Mouse (Mus musculus) layer of hippocampus, adult 18-20 months (tissue): ENCODE measurements around the gene Car15. TPM values are rescaled to one million over a fixed set of nuclear protein-coding genes. Genes with fewer than 3 reads are reported as not detected.

Experiments
- DNase-seq, 2 experiments: peaks; one replicate each; pipeline ENCODE4 v3.0.0; 2022; ENCODE audit warnings: low spot score in 2 of 2
- total RNA-seq, 2 experiments: library from RNA; stranded (reverse); gene quantifications; 2 replicates each; pipeline ENCODE4 v1.2.3; 2021

Gene Car15
- total RNA-seq, 2 experiments from 2014 or later, result 14.6 to 17.0 TPM

GRCm38 (mm10) chr16:17802839-17803674, 35.1 kb downstream of the Car15 start:
- DNase-seq, result peak in 1 of 2 experiments; percentile 45

- no peak for DNase-seq
These were observed 35.7 kb downstream of the Car15 start for GRCm38 (mm10) chr16:17802456-17802838.

GRCm38 (mm10) chr16:17801777-17802455, 36.2 kb downstream of the Car15 start:
- DNase-seq, result no peak

DNA sequence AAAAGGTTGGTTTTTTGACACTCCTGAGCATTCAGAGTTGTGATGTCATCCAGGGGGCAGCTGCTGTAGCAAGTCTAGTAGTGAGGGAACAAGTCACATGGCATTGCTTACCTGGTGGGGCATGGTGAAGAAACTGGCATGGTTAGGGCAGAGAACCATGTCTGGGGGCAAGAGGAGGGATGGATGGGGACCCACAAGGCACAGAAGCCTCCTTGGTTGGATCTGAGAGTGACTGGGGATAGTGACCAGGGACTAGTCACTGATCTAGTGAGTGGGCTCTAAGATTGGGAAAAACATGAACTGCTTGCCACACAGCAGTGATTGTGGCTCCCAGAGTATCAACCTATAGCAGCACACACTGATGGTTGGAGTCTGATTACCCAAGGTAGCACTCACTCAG, 38.6 kb downstream of the Car15 start:
- DNase-seq, result no peak

- DNase-seq, result no peak
These were observed 39.6 kb downstream of the Car15 start for GRCm38 (mm10) chr16:17798321-17799180.

- no peak for DNase-seq
These were observed 40.3 kb downstream of the Car15 start for GRCm38 (mm10) chr16:17797812-17798311.

DNA sequence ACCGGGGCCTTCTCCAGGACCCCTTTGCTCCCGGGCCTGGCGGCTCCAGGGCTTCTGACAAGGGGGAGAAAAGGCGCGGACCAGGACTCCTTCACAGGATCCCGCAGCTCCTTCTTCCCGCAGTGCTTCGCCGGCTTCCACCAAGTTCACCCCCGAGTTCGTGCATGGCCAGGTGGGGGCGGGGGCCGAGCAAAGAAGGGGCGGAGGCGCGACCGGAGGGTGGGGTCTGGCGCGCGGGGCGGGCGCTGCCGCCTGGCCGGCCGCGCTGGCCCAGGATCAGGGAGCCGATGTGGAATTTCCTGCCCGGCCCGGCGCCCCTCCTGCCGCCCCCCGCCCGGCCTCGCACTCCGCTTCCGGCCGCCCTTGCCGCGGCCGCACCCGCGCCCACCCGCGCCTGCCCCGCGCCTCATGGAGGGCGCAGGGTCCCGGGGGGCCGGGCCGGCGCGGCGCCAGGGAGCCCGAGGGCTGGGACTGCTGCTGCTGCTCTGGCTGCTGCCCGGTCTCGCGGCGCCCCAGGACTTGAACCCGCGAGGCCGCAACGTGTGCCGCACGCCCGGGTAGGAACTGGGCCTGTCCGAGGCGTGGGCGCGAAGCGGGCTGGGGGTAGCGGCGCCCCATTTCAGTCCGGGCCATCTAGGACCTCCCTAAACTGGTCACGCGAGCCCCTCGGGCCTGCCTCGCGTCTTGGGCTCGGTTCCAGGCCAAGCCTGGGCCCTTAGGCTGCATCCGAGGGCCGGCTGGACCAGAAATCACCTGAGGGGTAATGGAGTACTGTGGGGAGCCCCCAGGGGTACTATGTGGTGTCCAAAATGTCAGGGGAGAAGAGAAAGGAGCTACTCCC, 41.0 kb downstream of the Car15 start, which contains the start of gene Scarf2:
Gene Scarf2 (plus strand): TSS at position 312 of the 841 bp plus-strand sequence.
- DNase-seq, result no peak

GRCm38 (mm10) chr16:17796519-17796918, 41.6 kb downstream of the Car15 start:
- no peak for DNase-seq

- no peak for DNase-seq
These were observed 42.5 kb downstream of the Car15 start for GRCm38 (mm10) chr16:17795643-17796042.

DNA sequence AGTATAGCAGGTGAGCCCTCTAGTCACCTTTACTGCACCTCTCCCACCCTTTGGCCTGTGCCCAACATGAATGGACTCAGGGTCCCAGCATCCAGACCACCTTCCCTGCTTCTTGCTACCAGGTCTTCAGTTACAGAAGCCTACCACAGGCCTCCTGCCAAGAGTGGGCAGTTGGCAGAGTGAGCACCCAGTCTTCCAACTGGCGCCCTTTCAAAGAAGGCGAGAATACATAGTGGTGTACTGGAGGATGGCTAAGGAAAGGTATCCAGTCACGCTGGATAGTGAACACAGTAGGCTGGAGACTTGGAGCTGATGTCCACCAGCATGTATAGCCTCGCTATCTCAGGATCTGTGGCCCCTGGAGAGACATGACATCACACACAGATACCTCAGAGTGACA, 44.1 kb downstream of the Car15 start:
- no peak for DNase-seq

GRCm38 (mm10) chr16:17792728-17793127, 45.4 kb downstream of the Car15 start:
- no peak for DNase-seq

- DNase-seq, result no peak
These were observed 52.8 kb downstream of the Car15 start for GRCm38 (mm10) chr16:17785337-17785736.

Other genes with a start within 250 kb of the Car15 start
- gene Smpd4, start 219.0 kb downstream of the Car15 start, total RNA-seq, result 10 to 100 TPM; 46.4 to 49.9 TPM
- 10 to 100 TPM; 35.3 to 41.0 TPM for gene Ccdc74a, start 191.9 kb downstream of the Car15 start, total RNA-seq
- gene Med15, start 105.5 kb downstream of the Car15 start, total RNA-seq, result 10 to 100 TPM; 68.5 to 76.3 TPM
- gene Klhl22, start 78.7 kb downstream of the Car15 start, total RNA-seq, result 100 to 1,000 TPM in 1 of 2 experiments, 10 to 100 TPM in 1; 86.9 to 100 TPM
- 1 to 10 TPM; 1.5 to 2.5 TPM for gene Scarf2, start 41.1 kb downstream of the Car15 start, total RNA-seq
- 1 to 10 TPM; 2.0 to 3.3 TPM for gene B830017H08Rik, start 5.2 kb downstream of the Car15 start, total RNA-seq
- gene Gm20518, start 53.3 kb upstream of the Car15 start, total RNA-seq, result 1 to 10 TPM; 1.9 to 2.3 TPM
- not detected for gene Tssk1, start 55.9 kb upstream of the Car15 start, total RNA-seq
- gene Dgcr2, start 60.2 kb upstream of the Car15 start, total RNA-seq, result 100 to 1,000 TPM; 102 to 106 TPM
- not detected for gene Tssk2, start 60.3 kb upstream of the Car15 start, total RNA-seq
- 10 to 100 TPM; 27.6 to 28.6 TPM for gene Ess2, start 73.0 kb upstream of the Car15 start, total RNA-seq
- gene Gsc2, start 76.7 kb upstream of the Car15 start, total RNA-seq, result not detected
- 10 to 100 TPM; 42.0 to 45.9 TPM for gene Slc25a1, start 89.9 kb upstream of the Car15 start, total RNA-seq
- under 1 TPM in 1 of 2 experiments, not detected in 1; 0.71 TPM for gene Vpreb2, start 142.1 kb upstream of the Car15 start, total RNA-seq
- gene Dgcr6, start 214.5 kb upstream of the Car15 start, total RNA-seq, result 10 to 100 TPM; 71.2 to 76.7 TPM